Mouse (Mus musculus) stomach, postnatal 0 days (tissue): Measurements from ENCODE around the gene Ccer2.
A peak's percentile ranks its signal among the peaks of the same experiment; 100 is the strongest.

Source experiments
- CTCF ChIP-seq: IDR thresholded peaks from 2 replicates; pipeline ENCODE4 v1.5.1; 2016; ENCODE audit warnings: antibody characterized with exemption, low read depth, mild to moderate bottlenecking, moderate library complexity
- EP300 ChIP-seq: optimal IDR thresholded peaks from 2 replicates; pipeline ENCODE3; 2016; ENCODE audit warnings: antibody characterized with exemption

- TF ChIP-seq CTCF = peak; percentile 68
- TF ChIP-seq EP300 = no peak
Measured at GRCm38 (mm10) chr7:28790066-28790806, 34.3 kb downstream of the Ccer2 start.
